Mouse (Mus musculus) heart, adult 2 months (tissue): Measurements from ENCODE around the gene Spata20. TPM values are rescaled to one million over a fixed set of nuclear protein-coding genes. Genes with fewer than 3 reads are reported as not detected.

Experiments
- DNase-seq, 2 experiments: peaks; one replicate each; pipeline ENCODE4 v3.0.0; 2021
- H3K27ac ChIP-seq: fragments of 200-600 bp; 2 replicates; pipeline ENCODE4 v1.8.1; 2022
- H3K27me3 ChIP-seq: fragments of 200-500 bp; 2 replicates; pipeline ENCODE4 v1.6.1; 2012; ENCODE audit warnings: mild to moderate bottlenecking, low read length, inconsistent platforms, mixed read lengths; ENCODE audit not compliant: control insufficient read depth, insufficient read depth
- H3K36me3 ChIP-seq: fragments of 200-500 bp; 2 replicates; pipeline ENCODE4 v1.6.1; 2012; ENCODE audit warnings: low read length, inconsistent platforms; ENCODE audit not compliant: control insufficient read depth, insufficient read depth
- H3K4me1 ChIP-seq: fragments of 200-500 bp; 2 replicates; pipeline ENCODE4 v1.6.1; 2011; ENCODE audit warnings: low read length; ENCODE audit not compliant: control insufficient read depth, insufficient read depth
- H3K4me3 ChIP-seq: fragments of 200-600 bp; 2 replicates; pipeline ENCODE4 v1.8.1; 2022
- H3K79me2 ChIP-seq: fragments of 200-500 bp; replicated peaks from 2 replicates; pipeline ENCODE4 v1.6.1; 2012; ENCODE audit warnings: mild to moderate bottlenecking, inconsistent platforms, low read length, moderate library complexity, mixed read lengths; ENCODE audit not compliant: control insufficient read depth, insufficient read depth
- H3K9ac ChIP-seq: fragments of 200-500 bp; 2 replicates; pipeline ENCODE4 v1.6.1; 2012; ENCODE audit warnings: low read depth, mild to moderate bottlenecking, control low read depth, inconsistent platforms, low read length, mixed read lengths
- CTCF ChIP-seq: fragments of 200-600 bp; IDR thresholded peaks from 2 replicates; pipeline ENCODE4 v1.8.1; 2022; ENCODE audit warnings: antibody characterized with exemption, mild to moderate bottlenecking, moderate library complexity
- EP300 ChIP-seq: fragments of 200-500 bp; IDR thresholded peaks from 2 replicates; pipeline ENCODE4 v1.6.1; 2011; ENCODE audit warnings: low read depth, low read length, control low read depth; ENCODE audit not compliant: insufficient read depth
- POLR2A ChIP-seq: fragments of 200-500 bp; IDR thresholded peaks from 2 replicates; pipeline ENCODE4 v1.6.1; 2011; ENCODE audit warnings: mild to moderate bottlenecking, low read depth, low read length, control low read depth; ENCODE audit not compliant: insufficient read depth
- WGBS: fragments of 180-500 bp; shearing (Covaris S2); methylation state at CpG from one replicate; pipeline ENCODE4 v1.1.7; 2018; 5-methylcytosine and 5-hydroxymethylcytosine counted together
- intact Hi-C: fragments of 180-260 bp; cut with DNase I; formaldehyde crosslinking; loops from one replicate; pipeline ENCODE4 v1.15.1; 2025
- long read RNA-seq: library from polyadenylated mRNA; stranded (forward); transcript quantifications from one replicate; pipeline ENCODE4 v2.0.0, GENCODE M21; 2021
- polyA plus RNA-seq: library from polyadenylated mRNA; depleted of rRNA; stranded (reverse); fragments of >200 nt; gene quantifications from 2 replicates; pipeline ENCODE4 v1.2.3, GENCODE M21; 2012; rRNA removed
- total RNA-seq, 2 experiments: library from RNA; stranded (reverse); gene quantifications; 2 replicates each; pipeline ENCODE4 v1.2.3; 2021

Gene Spata20
- under 1 TPM; 0.23 to 0.52 TPM for total RNA-seq
- polyA plus RNA-seq = 1.3 and 1.5 TPM in 2 replicates
- long read RNA-seq = 0 reads

- Histone ChIP-seq H3K9ac (no peak within 1 kb of the TSS), H3K4me3 (no peak within 1 kb of the TSS), H3K27ac (no peak within 1 kb of the TSS), H3K27me3 (0 out of 2 replicates have a peak, but pooled peaks cover 2% of the 10 kb centered on the region), H3K36me3 (no peaks in the 10 kb centered on the region), H3K79me2 (no peaks in the 10 kb centered on the region), H3K4me1 (0 out of 2 replicates have a peak, but pooled peaks cover 1% of the 10 kb centered on the region)
- intact Hi-C loops = loop anchor here (1.0 to 5.0 kb wide), 4 partner anchors 56 to 249 kb away; no protein-coding TSS in a partner anchor
- peak; percentile 77 to 89 for DNase-seq
- 4% methylated on average over 24 of the region's 24 CpGs for WGBS
- no peak for TF ChIP-seq POLR2A
- TF ChIP-seq EP300 = peak; percentile 58; the same call in 1 of the 2 replicates
These were observed at the start of gene Spata20 for GRCm38 (mm10) chr11:94486001-94486400. Gene Spata20, minus strand, starts transcription at chr11:94486179.

DNA sequence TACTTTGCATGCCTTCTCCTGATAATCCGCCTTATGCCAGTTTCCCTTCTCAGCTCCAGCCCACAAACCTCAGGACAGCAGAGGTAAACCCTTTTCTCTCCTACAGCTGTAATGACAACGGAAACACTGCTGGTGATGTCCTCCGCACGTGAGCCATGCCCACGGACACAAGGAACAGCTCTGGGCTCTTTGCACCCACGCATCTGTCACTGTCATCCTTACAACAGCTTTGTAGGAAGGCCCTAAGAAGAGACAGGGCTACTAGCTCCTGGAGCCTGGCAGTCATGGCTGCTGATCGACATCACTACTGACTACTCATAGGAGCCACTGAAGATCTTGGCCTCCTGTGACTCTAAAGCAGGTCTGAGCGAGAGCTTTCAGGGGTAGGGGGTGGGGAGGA, 47.2 kb upstream of the Spata20 start:
- no peaks in the 10 kb centered on the region for H3K27me3 ChIP-seq
- H3K4me3 ChIP-seq = no peak overlapping the region
- no peak overlapping the region for H3K27ac ChIP-seq
- intact Hi-C loops = no loop called here
- no peaks in the 10 kb centered on the region for H3K36me3 ChIP-seq
- DNase-seq = no peak
- no peak overlapping the region for H3K9ac ChIP-seq
- no peaks in the 10 kb centered on the region for H3K79me2 ChIP-seq
- H3K4me1 ChIP-seq = no peaks in the 10 kb centered on the region
- TF ChIP-seq CTCF = no peak
- no peak for TF ChIP-seq EP300
- 74% methylated on average over 8 of the region's 8 CpGs for WGBS

DNA sequence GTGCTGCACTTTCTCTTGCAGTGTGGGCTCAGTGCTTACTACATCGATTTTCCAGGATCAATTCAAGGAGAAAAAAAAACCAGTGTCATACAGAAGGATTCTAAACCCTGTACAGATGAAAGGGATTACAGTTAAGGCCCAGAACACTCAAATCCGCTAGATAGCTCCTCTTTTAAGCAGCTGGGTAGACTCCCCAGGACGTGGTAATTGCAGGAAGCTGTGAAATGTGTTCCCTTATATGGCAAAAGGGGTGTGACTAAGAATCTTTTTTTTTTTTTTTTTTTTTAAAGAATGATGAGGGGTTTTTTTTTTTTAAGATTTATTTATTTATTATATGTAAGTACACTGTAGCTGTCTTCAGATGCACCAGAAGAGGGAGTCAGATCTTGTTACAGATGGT, 42.9 kb upstream of the Spata20 start:
- Histone ChIP-seq H3K4me3 (no peak overlapping the region), H3K79me2 (no peaks in the 10 kb centered on the region), H3K36me3 (no peaks in the 10 kb centered on the region), H3K27me3 (no peaks in the 10 kb centered on the region), H3K27ac (no peak overlapping the region), H3K4me1 (no peaks in the 10 kb centered on the region), H3K9ac (no peak overlapping the region)
- WGBS = 64% methylated on average over 3 of the region's 3 CpGs
- intact Hi-C loops = no loop called here
- TF ChIP-seq EP300 (no peak), POLR2A (no peak), CTCF (no peak)
- no peak for DNase-seq

DNA sequence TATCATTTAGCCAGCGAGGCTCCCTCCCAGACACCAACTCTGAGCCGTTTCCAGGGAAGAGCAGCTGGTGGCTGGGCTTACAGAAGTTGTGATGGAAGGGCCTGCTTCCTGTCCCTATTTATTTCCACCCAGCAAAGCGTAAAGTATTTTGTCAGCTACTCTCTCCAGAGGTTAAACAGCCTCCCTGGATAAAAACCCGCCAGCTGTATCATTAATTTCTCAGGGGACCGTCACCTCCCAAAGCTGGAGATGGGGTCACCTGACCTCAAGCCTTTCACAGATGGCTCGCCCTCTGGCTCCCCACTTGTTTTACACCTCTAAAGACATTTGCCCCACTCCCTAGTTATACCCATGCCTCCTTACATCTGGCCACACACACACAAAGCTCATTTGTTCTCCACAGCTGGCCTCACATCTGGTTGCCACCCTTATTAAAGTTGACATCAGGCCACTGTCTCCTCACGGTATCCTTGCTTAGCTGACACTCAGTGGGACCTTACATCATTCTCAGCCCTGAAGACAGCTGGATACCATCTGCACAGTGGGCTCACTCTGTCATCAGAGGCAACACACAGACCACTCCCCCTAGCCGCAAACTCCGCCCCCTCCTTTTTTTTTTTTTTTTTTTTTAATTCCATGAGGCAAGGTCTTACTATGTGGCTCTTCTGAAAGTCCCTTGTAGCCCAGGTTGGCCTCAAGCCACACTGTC, 40.3 kb upstream of the Spata20 start:
- Histone ChIP-seq H3K36me3 (no peaks in the 10 kb centered on the region), H3K27me3 (no peaks in the 10 kb centered on the region), H3K4me3 (no peak overlapping the region), H3K4me1 (no peaks in the 10 kb centered on the region), H3K79me2 (no peaks in the 10 kb centered on the region), H3K9ac (no peak overlapping the region), H3K27ac (no peak overlapping the region)
- TF ChIP-seq CTCF (no peak), POLR2A (no peak), EP300 (no peak)
- no peak for DNase-seq
- WGBS = 55% methylated on average over 9 of the region's 9 CpGs
- intact Hi-C loops = no loop called here

- Histone ChIP-seq H3K36me3 (no peaks in the 10 kb centered on the region), H3K4me3 (peak within 1 kb of the TSS; percentile 64), H3K79me2 (no peaks in the 10 kb centered on the region), H3K4me1 (peaks cover 3% of the 10 kb centered on the region; the same call in 1 of the 2 replicates), H3K9ac (peak within 1 kb of the TSS; percentile 60), H3K27ac (no peak within 1 kb of the TSS), H3K27me3 (no peaks in the 10 kb centered on the region; the same call in 1 of the 2 replicates)
- peak; percentile 67 to 73 for DNase-seq
- 2% methylated on average over 42 of the region's 42 CpGs for WGBS
- intact Hi-C loops = no loop called here
- peak; percentile 37 for TF ChIP-seq CTCF
- no peak for TF ChIP-seq POLR2A
These were observed 35.4 kb upstream of the Spata20 start, which contains the start of gene Mycbpap for GRCm38 (mm10) chr11:94521219-94521843. Gene Mycbpap, minus strand, starts transcription at chr11:94521742.

GRCm38 (mm10) chr11:94513452-94513851, 27.5 kb upstream of the Spata20 start:
- no peaks in the 10 kb centered on the region for H3K79me2 ChIP-seq
- H3K27me3 ChIP-seq = no peaks in the 10 kb centered on the region; the same call in 1 of the 2 replicates
- H3K27ac ChIP-seq = no peak overlapping the region
- DNase-seq = no peak
- TF ChIP-seq CTCF (no peak), POLR2A (no peak), EP300 (no peak)
- intact Hi-C loops = no loop called here
- no peaks in the 10 kb centered on the region for H3K4me1 ChIP-seq
- WGBS = 63% methylated on average over 9 of the region's 9 CpGs
- no peak overlapping the region for H3K4me3 ChIP-seq
- H3K9ac ChIP-seq = no peak overlapping the region
- H3K36me3 ChIP-seq = no peaks in the 10 kb centered on the region
